Mouse (Mus musculus): ENCODE results near the gene Dad1.

DNA sequence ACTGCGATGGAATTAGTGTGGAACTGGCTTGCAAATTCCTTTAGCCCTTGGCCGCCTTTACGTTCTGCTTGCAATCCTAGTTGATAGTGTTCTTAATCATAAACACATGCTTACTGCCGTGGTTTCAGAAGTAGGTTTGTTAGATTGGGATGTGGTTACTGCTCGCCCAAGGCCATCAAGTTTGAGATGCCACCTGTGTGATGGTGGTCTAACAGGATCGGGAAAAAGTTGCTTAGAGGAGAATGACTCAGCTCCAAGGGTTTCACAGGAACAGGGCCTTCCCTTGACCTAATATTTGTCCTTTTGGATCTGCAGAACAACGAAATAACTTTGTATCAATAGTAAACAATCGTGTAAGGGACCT, 5.8 kb upstream of the Dad1 start:
- no peak for TF ChIP-seq EP300 (IDR thresholded peaks at IDR 0.05; ENCODE audit: low read depth)
- no peak for TF ChIP-seq CTCF (IDR thresholded peaks at IDR 0.05; ENCODE audit: low read depth)

Measured in liver, embryonic 14.5 days (tissue).